Mouse (Mus musculus) right cerebral cortex, postnatal 14 days (tissue): ENCODE measurements around the gene Tnni2.

Experiments
- DNase-seq: peaks from one replicate; pipeline ENCODE4 v3.0.0; 2022

Gene Tnni2

DNA sequence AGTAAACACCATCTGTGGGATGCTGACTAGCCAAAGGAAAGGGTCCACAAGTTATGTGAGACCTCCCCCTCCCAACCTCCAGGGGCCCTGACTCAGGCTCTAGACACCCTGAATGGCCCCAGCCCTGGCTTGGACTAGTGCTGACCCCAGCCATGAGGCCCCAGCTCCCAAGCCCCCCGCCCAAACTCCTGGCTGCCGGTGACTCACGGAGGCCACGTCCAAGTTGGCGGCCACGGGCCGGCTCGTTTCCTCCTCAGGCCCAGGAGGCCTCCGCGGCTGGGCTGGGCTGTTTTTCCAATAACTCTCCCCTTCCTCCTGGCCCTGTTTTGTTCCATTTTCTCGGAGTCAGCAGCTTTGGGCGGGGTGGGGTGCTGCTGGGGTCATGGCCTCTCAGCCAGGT, 43.2 kb downstream of the Tnni2 start:
- no peak for DNase-seq

GRCm38 (mm10) chr7:142486751-142487162, 45.1 kb downstream of the Tnni2 start:
- no peak for DNase-seq

DNA sequence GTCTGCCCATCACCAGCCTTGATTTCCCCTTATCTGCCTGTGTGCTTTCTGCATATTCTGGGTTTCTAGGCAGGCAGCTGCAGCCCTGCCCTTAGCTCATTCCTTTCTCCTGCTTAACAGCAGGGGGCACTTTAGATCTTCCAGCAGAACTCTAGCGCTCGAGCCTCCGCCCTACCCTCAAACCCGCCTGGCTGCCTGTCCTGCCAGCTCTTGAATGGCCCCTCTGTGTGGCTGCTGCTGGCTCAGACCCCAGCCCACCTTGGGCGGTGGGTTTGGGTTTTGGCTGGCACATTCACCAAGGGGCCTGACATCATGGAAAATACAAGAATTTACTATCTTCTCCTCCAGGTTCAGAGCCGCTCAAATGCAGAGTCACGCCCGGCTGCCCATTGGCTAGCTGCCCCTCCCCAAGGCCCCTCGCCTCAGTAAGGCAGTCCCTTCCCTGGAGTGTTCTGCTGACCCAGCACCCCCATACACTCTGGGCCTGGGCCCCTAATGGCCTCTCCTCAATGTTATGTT, 45.8 kb downstream of the Tnni2 start:
- peak; percentile 43 for DNase-seq

DNA sequence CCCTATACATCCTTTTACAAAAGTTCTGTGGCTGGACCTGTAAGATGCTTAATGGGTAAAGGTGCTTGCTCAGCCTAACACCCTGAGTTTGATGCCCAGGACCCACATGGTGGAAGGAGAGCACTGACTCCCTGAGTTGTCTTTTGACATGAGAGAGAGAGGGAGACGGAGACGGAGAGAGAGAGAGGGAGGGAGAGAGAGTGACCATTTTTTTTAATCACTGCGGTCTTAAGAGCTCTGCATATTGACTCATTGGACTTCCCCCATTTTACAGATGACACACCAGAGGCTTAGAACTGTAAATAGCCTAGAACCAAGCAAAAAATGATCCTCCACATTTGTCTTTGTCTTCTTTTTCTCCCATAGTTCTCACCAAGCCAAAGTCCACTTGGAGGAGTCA, 46.4 kb downstream of the Tnni2 start:
- no peak for DNase-seq

DNA sequence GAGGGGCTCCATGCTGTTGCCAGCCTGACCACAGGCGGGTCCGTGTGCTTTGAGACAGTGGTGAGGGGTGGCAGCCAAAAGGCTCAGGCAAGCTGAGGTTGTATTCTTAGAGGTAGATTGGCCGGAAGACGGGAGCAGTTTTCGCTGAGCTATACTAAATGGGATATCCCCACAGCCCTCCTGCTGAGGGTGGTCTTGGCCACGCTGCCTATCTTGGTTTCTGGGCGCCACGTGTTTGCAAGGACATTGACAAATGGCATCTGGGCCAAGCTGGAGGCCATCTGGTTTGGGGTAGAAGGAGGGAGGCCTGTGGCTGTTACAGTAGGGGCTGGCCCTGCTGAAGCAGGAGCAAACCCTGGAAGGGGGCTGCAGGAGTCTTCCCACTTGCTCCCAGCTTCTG, 51.9 kb downstream of the Tnni2 start:
- DNase-seq, result no peak
